Mouse (Mus musculus): ENCODE results near the gene Aldob.

DNA sequence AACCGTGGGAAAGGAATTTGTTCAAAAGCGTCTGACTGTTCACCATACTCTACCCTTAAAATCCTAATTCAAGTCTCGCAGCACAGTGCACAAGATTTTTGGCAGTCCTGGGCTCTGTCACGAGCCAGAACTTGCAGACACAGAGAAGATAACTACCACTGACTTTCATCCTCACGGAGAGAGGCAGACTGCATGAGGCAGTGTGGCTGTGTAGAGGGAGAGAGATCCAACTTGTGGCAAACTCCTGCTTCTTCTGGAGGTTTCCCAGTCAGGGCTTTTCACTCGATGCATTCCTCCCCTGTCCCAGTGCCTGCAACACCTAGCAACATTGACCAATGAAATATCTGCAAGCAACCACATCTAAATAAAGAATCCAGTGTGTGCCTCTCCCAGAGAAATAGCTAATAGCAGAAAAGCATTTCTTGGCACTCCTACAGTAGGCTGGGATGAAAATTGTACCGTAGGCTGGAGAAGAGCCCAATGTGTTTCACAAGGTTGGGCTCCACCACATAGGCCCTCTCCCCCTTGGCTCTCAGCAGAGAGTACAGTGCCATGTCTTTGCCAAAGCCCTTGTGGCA, 36.3 kb upstream of the Aldob start:
- no peak for TF ChIP-seq POLR2A (IDR thresholded peaks at IDR 0.05; ENCODE audit: insufficient read length, low read depth)
- no peak for TF ChIP-seq CEBPB (IDR thresholded peaks at IDR 0.05; ENCODE audit: insufficient read depth, poor library complexity, severe bottlenecking)
- TF ChIP-seq POLR2AphosphoS2 (IDR thresholded peaks at IDR 0.05; ENCODE audit: insufficient read length, low read depth) = no peak
- TF ChIP-seq USF1 (IDR thresholded peaks at IDR 0.05; ENCODE audit: low read depth) = no peak
- no peak for TF ChIP-seq E2F4 (IDR thresholded peaks at IDR 0.05; ENCODE audit: insufficient read depth)
- no peak for TF ChIP-seq MYOD1 (IDR thresholded peaks at IDR 0.05; ENCODE audit: control insufficient read depth in 1 of 3, insufficient read length in 2 of 3, low read depth in 2 of 3)

Data from myocyte (in vitro differentiated cells).